Mouse (Mus musculus) mesoderm, embryonic 11.5 days (tissue): ENCODE measurements around the gene Ambn.
A peak's percentile ranks its signal among the peaks of the same experiment; 100 is the strongest.
"Not testable (repeated sequence)": the region's sequence is repeated elsewhere in the genome, so short reads cannot be mapped to it uniquely, and the experiment has no call there.

ENCODE experiments used
- DNase-seq: peaks from one replicate; pipeline ENCODE4 v3.0.0-alpha.2; 2012; ENCODE audit warnings: low read depth, low spot score

The Ambn gene

GRCm38 (mm10) chr5:88455691-88456090, at the start of gene Ambn:
TSS of gene Ambn (plus strand) at chr5:88455991.
- DNase-seq: no peak

- no peak for DNase-seq
Measured at GRCm38 (mm10) chr5:88420319-88421065, 35.3 kb upstream of the Ambn start.

- DNase-seq: not testable (repeated sequence)
Measured at GRCm38 (mm10) chr5:88424892-88425291, 30.9 kb upstream of the Ambn start.

DNA sequence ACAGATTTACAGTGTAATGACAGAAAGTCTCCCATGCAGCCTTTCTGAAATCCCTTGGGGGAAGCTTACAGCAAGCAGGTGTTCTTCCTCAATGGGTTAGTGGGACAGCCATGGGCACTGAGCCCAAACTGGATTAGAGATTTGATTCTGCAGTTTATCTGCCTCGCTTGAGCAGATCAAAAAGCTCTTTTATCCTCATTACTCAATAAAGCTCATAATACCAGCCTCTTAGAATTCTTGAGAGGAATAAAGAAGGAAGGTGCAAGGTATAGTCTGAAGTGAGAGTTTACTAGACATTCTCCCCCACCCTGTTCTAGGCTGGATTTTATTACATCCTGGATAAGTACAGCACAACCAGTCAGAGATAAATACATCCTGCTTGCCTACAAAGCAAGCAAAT, 29.0 kb upstream of the Ambn start:
- peak; percentile 2 for DNase-seq

DNA sequence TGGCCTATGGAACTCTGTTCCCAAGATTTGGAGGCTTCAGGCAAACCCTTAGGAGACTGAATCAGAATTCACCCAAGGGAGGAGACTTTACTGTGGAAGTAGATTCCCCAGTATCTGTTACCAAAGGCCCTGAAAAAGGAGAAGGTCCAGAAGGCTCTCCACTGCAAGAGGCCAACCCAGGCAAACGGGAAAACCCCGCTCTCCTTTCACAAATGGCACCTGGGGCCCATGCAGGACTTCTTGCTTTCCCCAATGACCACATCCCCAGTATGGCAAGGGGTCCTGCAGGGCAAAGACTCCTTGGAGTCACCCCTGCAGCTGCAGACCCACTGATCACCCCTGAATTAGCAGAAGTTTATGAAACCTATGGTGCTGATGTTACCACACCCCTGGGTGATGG, 11.7 kb downstream of the Ambn start:
- no peak for DNase-seq

- DNase-seq: no peak
Measured at GRCm38 (mm10) chr5:88468807-88469704, 13.3 kb downstream of the Ambn start.

- DNase-seq: no peak
Measured at GRCm38 (mm10) chr5:88487675-88488074, 31.9 kb downstream of the Ambn start, which contains the start of gene Enam. TSS of gene Enam (plus strand) at chr5:88487975.

DNA sequence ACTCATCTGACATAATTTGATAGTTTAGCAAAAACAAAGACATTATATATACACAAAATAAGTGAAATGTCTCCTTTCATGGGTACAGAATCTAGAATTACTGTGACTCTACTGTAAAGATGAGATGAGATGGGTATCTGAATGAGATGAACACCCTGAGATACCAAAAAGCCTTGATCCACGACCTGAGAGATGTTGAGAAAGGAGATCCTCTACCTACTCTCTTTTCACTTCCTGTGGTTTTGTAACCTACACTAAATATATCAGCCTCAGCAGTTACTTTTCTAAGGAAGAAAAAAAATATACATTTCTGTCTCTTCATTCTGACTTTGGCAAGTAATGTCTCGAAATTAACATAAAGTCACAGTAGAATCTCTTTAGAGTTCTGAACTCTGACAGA, 33.2 kb downstream of the Ambn start:
- no peak for DNase-seq

- no peak for DNase-seq
Measured at GRCm38 (mm10) chr5:88491111-88491510, 35.3 kb downstream of the Ambn start.

DNA sequence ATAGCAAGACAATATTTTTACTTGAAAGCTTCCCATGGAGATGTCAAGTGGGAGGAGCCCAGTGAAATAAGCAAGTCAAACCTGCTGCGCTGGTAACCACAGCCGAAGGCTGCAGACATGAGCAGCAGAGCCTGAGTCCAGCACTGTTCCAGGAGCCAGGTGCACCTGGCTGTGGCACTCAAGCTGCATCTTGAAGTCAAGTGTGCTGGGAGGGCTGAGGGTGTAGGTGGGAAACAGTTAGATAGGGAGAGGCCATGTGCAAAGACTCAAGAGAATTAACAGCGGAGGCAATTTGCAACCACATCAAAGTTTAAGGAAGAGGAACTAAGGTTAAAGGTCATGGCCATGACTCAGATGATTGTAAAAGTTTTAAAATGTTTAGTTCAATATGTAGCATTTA, 44.0 kb downstream of the Ambn start:
- peak; percentile 2 for DNase-seq

- DNase-seq: no peak
Measured at GRCm38 (mm10) chr5:88508555-88508954, 52.8 kb downstream of the Ambn start.

- DNase-seq: no peak
Measured at GRCm38 (mm10) chr5:88508990-88509389, 53.2 kb downstream of the Ambn start.
